Mouse (Mus musculus) forebrain, postnatal 0 days (tissue): ENCODE results near the gene Gm128. TPM values are rescaled to one million over a fixed set of nuclear protein-coding genes. Genes with fewer than 3 reads are reported as not detected.

Source experiments
- ATAC-seq: fragments of 200-750 bp; cut with Nextera tagmentation; 2 replicates; pipeline ENCODE4 v1.8.0; 2017; ENCODE audit warnings: mild to moderate bottlenecking, moderate library complexity
- DNase-seq: peaks from one replicate; pipeline ENCODE4 v3.0.0-alpha.2; 2015
- H3K27ac ChIP-seq: fragments of 300-500 bp; sonication (generic); 2 replicates; pipeline ENCODE4 v1.5.1; 2014; ENCODE audit warnings: low read depth, mild to moderate bottlenecking, antibody characterized with exemption, low read length, moderate library complexity, mixed read lengths
- H3K27me3 ChIP-seq: fragments of 300-500 bp; sonication (generic); 2 replicates; pipeline ENCODE4 v1.6.1; 2014; ENCODE audit warnings: mild to moderate bottlenecking, low read length, mixed read lengths; ENCODE audit not compliant: insufficient read depth
- H3K36me3 ChIP-seq: fragments of 300-500 bp; sonication (generic); 2 replicates; pipeline ENCODE4 v1.6.1; 2014; ENCODE audit warnings: mild to moderate bottlenecking, moderate library complexity; ENCODE audit not compliant: insufficient read depth
- H3K4me1 ChIP-seq: fragments of 300-500 bp; sonication (generic); 2 replicates; pipeline ENCODE4 v1.6.1; 2014; ENCODE audit warnings: antibody characterized with exemption; ENCODE audit not compliant: insufficient read depth
- H3K4me2 ChIP-seq: fragments of 300-500 bp; sonication (generic); 2 replicates; pipeline ENCODE4 v1.6.1; 2014; ENCODE audit warnings: low read depth, mild to moderate bottlenecking, moderate library complexity
- H3K4me3 ChIP-seq: fragments of 300-500 bp; sonication (generic); 2 replicates; pipeline ENCODE4 v1.5.1; 2014; ENCODE audit warnings: low read depth, low read length, mixed read lengths
- H3K9ac ChIP-seq: fragments of 300-500 bp; sonication (generic); 2 replicates; pipeline ENCODE4 v1.6.1; 2014; ENCODE audit warnings: mild to moderate bottlenecking
- H3K9me3 ChIP-seq: fragments of 300-500 bp; sonication (generic); 2 replicates; pipeline ENCODE4 v1.6.1; 2016; ENCODE audit warnings: low read length
- CTCF ChIP-seq: sonication (generic); IDR thresholded peaks from 2 replicates; pipeline ENCODE4 v1.5.1; 2016; ENCODE audit warnings: antibody characterized with exemption, control low read depth, low read depth
- WGBS: fragments of 180-500 bp; shearing (Covaris S2); extraction: QIAGEN DNeasy Blood & Tissue Kit; methylation state at CpG from one replicate; pipeline ENCODE4 v1.1.7; 2014; 5-methylcytosine and 5-hydroxymethylcytosine counted together
- polyA plus RNA-seq: library from polyadenylated mRNA; unstranded; fragments of >200 nt; fragmentation: Nextera tagmentation; extraction: Ambion mirVana; gene quantifications from 2 replicates; pipeline ENCODE4 v1.2.1, GENCODE M21; 2015
- total RNA-seq: library from RNA; depleted of rRNA; stranded (reverse); fragments of >200 nt; gene quantifications from 2 replicates; pipeline ENCODE4 v1.2.3, GENCODE M21; 2014

Gene Gm128
- total and polyA plus RNA-seq, 2 experiments from 2014 or later = 0.28 to 0.29 TPM

DNA sequence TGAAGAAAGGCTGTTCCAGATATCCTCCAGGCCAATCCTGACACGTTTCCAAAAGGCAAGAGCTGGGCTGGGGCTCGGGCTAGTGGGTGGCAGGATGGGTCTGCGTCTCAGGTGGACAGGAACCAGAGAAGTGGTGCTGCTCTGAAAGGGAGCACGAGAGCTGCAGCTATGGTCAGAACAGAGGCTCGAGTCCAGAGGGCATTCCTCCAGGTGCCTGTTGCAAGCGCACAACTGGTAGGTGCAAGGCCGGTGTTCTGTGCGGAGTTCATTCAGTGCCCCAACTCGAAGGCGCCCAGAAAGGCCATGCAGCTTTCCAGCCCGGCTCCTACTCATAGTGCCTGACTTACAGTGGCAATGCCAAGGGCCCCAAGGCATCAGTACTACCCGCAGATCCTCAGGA, 1.4 kb downstream of the Gm128 start:
- WGBS = 89% methylated on average over 12 of the region's 12 CpGs
- H3K36me3 ChIP-seq = peaks cover 29% of the 10 kb centered on the region
- H3K27ac ChIP-seq = no peak overlapping the region
- no peak overlapping the region for H3K9ac ChIP-seq
- ATAC-seq = no peak
- no peak overlapping the region for H3K4me3 ChIP-seq
- H3K4me2 ChIP-seq = no peak overlapping the region
- TF ChIP-seq CTCF = no peak
- DNase-seq = no peak
- no peaks in the 10 kb centered on the region for H3K9me3 ChIP-seq
- no peaks in the 10 kb centered on the region for H3K27me3 ChIP-seq
- no peaks in the 10 kb centered on the region for H3K4me1 ChIP-seq

DNA sequence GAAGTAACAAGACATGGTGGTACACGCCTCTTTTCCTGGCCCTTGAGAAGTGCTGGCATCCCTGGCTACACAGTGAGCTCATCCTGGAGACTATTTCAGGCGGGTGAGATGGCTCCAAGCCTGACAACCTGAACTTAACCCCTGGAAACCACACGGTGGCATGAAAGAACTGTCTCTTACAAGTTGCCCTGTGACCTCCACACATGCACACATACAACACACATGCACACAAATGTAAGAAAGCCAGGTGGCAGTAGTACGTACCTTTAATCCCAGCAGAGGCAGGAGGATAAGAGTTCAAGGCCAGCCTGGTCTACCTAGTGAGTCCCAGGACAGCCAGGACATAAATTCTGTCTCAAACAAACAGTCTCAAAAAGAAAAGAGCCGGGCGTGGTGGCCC, 2.4 kb downstream of the Gm128 start:
- no peaks in the 10 kb centered on the region for H3K9me3 ChIP-seq
- no peak for TF ChIP-seq CTCF
- 88% methylated on average over 6 of the region's 6 CpGs for WGBS
- H3K27ac ChIP-seq = no peak overlapping the region
- no peaks in the 10 kb centered on the region for H3K27me3 ChIP-seq
- H3K9ac ChIP-seq = no peak overlapping the region
- DNase-seq (no peak), ATAC-seq (no peak)
- H3K4me1 ChIP-seq = no peaks in the 10 kb centered on the region
- no peak overlapping the region for H3K4me3 ChIP-seq
- no peak overlapping the region for H3K4me2 ChIP-seq
- peaks cover 39% of the 10 kb centered on the region for H3K36me3 ChIP-seq

DNA sequence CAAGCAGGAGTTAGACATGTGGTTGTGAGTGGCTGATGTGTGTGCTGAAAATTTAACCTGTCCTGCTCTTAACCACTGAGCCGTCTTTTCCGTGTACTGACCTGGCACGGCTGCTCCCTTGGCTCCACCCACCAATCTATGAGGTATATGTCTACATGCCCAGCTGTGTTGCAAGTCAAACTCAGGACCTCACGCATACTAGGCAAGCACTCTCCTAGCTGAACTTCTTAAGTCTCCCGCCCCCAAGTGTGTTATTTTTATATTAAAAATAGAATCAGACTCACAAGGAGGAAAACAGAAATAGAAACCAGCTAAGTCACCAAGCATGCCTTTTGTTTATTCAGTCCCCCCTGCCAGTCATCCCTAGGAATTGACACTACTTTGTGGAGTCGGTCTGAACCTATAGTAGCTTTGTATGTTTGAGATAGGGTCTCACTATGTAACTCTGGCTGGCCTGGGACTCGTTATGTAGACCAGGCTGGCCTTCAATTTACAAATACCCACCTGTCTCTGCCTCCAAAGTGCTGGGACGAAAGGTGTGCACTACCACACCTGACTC, 3.8 kb downstream of the Gm128 start:
- Histone ChIP-seq H3K36me3 (peaks cover 51% of the 10 kb centered on the region), H3K4me2 (no peak overlapping the region), H3K9ac (no peak overlapping the region), H3K9me3 (no peaks in the 10 kb centered on the region), H3K4me1 (no peaks in the 10 kb centered on the region), H3K27me3 (no peaks in the 10 kb centered on the region), H3K4me3 (no peak overlapping the region), H3K27ac (no peak overlapping the region)
- ATAC-seq (no peak), DNase-seq (no peak)
- 90% methylated on average over 8 of the region's 8 CpGs for WGBS
- TF ChIP-seq CTCF = no peak

DNA sequence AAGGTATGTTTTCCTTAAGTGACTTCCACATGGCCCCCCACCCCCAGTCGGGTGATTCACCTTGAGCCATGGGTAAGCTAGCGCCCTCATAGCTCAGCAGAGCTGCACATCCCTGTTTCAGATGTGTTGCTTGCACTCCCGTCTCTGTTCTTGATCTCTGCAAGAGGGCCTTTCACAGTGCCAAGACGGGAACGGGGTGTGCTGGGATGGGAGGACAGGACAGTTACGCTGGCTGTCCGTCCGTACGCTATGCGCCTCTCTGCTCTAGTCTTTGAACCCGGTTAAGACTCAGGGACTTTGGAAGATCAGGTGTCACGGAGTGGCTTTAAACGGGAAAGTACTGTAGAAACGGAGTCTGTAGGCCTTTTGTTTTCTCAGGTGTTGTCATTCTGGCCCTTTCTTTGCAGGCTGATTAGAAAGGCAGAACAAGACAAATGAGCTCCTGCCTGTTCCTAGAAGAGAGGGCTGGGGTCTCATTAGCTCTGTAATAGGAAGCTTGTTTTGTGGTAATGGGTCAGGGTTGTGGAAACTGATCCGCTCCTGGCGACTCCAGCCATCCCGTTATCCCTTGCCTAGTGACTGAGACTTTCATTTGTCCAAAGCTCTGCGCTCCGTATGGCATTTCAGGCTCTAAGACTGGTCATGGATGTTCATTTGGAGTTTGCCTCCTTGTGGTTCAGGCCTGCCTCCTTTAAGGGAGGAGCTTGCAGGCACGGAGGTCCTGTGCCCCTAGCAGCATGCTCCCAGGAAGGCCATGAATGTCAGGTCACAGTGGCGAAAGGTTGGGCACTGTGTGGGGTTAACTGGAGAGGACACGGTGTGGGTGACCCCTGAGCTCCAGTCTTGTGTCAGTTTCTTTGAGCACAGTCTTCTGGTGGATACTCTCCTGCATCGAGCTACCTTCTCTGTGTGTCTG, 5.8 kb downstream of the Gm128 start:
- Histone ChIP-seq H3K4me3 (no peak overlapping the region), H3K27ac (no peak overlapping the region), H3K9me3 (no peaks in the 10 kb centered on the region), H3K27me3 (no peaks in the 10 kb centered on the region), H3K4me2 (no peak overlapping the region), H3K36me3 (peaks cover 59% of the 10 kb centered on the region), H3K9ac (no peak overlapping the region), H3K4me1 (peaks cover 2% of the 10 kb centered on the region; the same call in 1 of the 2 replicates)
- WGBS = 61% methylated on average over 23 of the region's 23 CpGs
- DNase-seq (no peak), ATAC-seq (no peak)
- TF ChIP-seq CTCF = no peak

DNA sequence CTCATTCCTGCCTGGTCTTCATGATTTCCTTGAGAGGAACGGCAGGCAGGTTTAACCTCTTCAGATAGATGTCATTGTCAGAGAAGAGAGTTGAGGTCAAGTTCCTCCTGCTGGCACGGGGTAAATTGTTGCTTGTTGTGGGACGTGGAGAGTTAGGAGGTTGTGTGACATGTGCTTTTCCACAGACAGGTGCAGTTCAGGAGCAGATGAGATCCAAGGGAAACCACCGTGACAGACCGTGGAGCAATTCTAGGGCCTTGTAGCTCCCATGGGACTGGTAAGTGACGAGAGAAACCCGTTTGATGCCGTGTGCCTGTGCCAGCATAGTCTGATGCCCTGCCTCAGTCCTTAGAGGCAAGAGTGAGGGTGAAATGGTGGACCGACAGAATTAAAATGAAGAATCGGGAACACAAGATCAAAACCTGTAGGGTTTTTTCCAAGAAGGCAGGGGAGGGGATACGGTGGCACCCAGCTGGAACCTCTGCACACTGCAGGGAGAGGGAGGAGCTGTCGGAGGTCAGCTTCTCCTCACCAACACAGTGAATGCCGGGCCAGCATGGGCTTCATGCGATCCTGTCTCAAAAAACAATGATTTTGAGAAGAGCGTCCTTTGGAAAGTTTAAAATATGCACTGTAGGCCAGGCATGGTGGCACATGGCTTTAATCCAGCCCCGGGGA, 8.0 kb downstream of the Gm128 start:
- no peak for DNase-seq
- WGBS = 92% methylated on average over 16 of the region's 16 CpGs
- TF ChIP-seq CTCF = no peak
- no peak overlapping the region for H3K4me3 ChIP-seq
- H3K27ac ChIP-seq = no peak overlapping the region
- H3K36me3 ChIP-seq = peaks cover 59% of the 10 kb centered on the region
- peaks cover 10% of the 10 kb centered on the region for H3K4me1 ChIP-seq
- no peaks in the 10 kb centered on the region for H3K9me3 ChIP-seq
- no peaks in the 10 kb centered on the region for H3K27me3 ChIP-seq
- H3K4me2 ChIP-seq = no peak overlapping the region
- no peak overlapping the region for H3K9ac ChIP-seq
- ATAC-seq = no peak

DNA sequence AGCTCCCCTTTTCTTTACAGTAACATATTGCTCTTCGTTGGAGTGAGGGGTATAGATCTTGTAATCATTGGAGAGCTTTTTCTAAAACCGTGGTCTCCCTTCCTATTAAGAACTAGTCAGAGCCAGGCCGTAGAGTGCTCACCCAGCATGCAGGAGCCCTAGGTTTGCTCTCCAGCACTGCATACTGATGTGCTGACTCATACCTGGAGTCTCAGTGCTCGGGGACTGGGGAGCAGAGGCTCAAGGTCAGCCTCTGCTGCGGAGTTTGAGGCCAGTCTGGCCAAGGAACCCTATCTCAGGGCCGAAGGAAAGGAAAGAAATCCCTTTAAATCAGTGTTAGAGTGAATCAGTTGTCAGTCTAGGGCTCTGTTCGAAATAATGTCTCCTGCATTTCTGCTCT, 8.6 kb downstream of the Gm128 start:
- peaks cover 56% of the 10 kb centered on the region for H3K36me3 ChIP-seq

More for the DNA sequence above, 8.6 kb downstream of the Gm128 start:
- DNase-seq = no peak
- Histone ChIP-seq H3K27me3 (no peaks in the 10 kb centered on the region), H3K4me2 (no peak overlapping the region), H3K4me3 (no peak overlapping the region), H3K27ac (no peak overlapping the region), H3K9ac (no peak overlapping the region), H3K4me1 (peaks cover 10% of the 10 kb centered on the region), H3K9me3 (no peaks in the 10 kb centered on the region)
- WGBS = 91% methylated on average over 7 of the region's 7 CpGs
- TF ChIP-seq CTCF = no peak
- ATAC-seq = no peak
